Mouse (Mus musculus) ES-E14 (cell line): Measurements from ENCODE around the gene Adgrf3. TPM values are rescaled to one million over a fixed set of nuclear protein-coding genes. Genes with fewer than 3 reads are reported as not detected.

Experiments used
- DNase-seq: peaks from one replicate; pipeline ENCODE4 v3.0.0-alpha.2; 2013; ENCODE audit warnings: low read depth, low spot score
- H3K27ac ChIP-seq: 2 replicates; pipeline ENCODE4 v1.5.1; 2012; ENCODE audit warnings: low read depth, mild to moderate bottlenecking, low read length, moderate library complexity, mixed read lengths; ENCODE audit not compliant: poor library complexity, insufficient read depth, severe bottlenecking
- H3K36me3 ChIP-seq: 2 replicates; pipeline ENCODE4 v1.6.1; 2012; ENCODE audit warnings: mild to moderate bottlenecking, low read length, moderate library complexity, mixed read lengths; ENCODE audit not compliant: control insufficient read depth, poor library complexity, insufficient read depth, severe bottlenecking
- H3K4me1 ChIP-seq, 2 experiments: fragments of 150-350 bp in 1 of 2; sonication (generic) in 1 of 2; 2 replicates each; pipeline ENCODE4 v1.6.1; 2012; ENCODE audit warnings: low read length in 2 of 2, mild to moderate bottlenecking in 1 of 2, mixed read lengths in 1 of 2; ENCODE audit not compliant: control insufficient read depth in 2 of 2, insufficient read depth in 2 of 2, poor library complexity in 1 of 2
- H3K4me3 ChIP-seq, 2 experiments: fragments of 150-350 bp in 1 of 2; sonication (generic) in 1 of 2; 2 replicates each; pipeline ENCODE4 v1.5.1; 2012; ENCODE audit warnings: low read length in 2 of 2, low read depth in 1 of 2, mild to moderate bottlenecking in 1 of 2, mixed read lengths in 1 of 2; ENCODE audit not compliant: insufficient read depth in 1 of 2, poor library complexity in 1 of 2, severe bottlenecking in 1 of 2
- H3K9ac ChIP-seq: 2 replicates; pipeline ENCODE4 v1.6.1; 2012; ENCODE audit warnings: low read depth, mild to moderate bottlenecking, low read length, mixed read lengths; ENCODE audit not compliant: poor library complexity, insufficient read depth, severe bottlenecking
- H3K9me3 ChIP-seq: fragments of 150-350 bp; sonication (generic); 2 replicates; pipeline ENCODE4 v1.6.1; 2012; ENCODE audit warnings: low read depth, mild to moderate bottlenecking, low read length; ENCODE audit not compliant: control insufficient read depth, insufficient read depth
- CHD2 ChIP-seq: IDR thresholded peaks from 2 replicates; pipeline ENCODE4 v1.6.1; 2014; ENCODE audit warnings: mild to moderate bottlenecking, low read depth, low read length, inconsistent platforms
- HCFC1 ChIP-seq: IDR thresholded peaks from 2 replicates; pipeline ENCODE4 v1.6.1; 2012; ENCODE audit warnings: low read length, inconsistent platforms, borderline replicate concordance; ENCODE audit not compliant: insufficient read depth
- MAFK ChIP-seq: IDR thresholded peaks from 2 replicates; pipeline ENCODE4 v1.6.1; 2014; ENCODE audit warnings: mild to moderate bottlenecking, low read depth, low read length, inconsistent platforms; ENCODE audit not compliant: insufficient read depth
- ZC3H11A ChIP-seq: IDR thresholded peaks from 2 replicates; pipeline ENCODE4 v1.6.1; 2012; ENCODE audit warnings: low read depth, mild to moderate bottlenecking, inconsistent platforms, low read length, borderline replicate concordance
- ZNF384 ChIP-seq: IDR thresholded peaks from 2 replicates; pipeline ENCODE4 v1.6.1; 2012; ENCODE audit warnings: low read depth, low read length, inconsistent platforms
- in situ Hi-C, 2 experiments: fragments of 600-800 bp; cut with MboI; formaldehyde crosslinking; loops; one replicate each; pipeline ENCODE4 v1.15.1; 2025; ENCODE audit warnings: low sequenced_read_pairs in 2 of 2, inconsistent platforms in 1 of 2; ENCODE audit not compliant: unreplicated experiment in 2 of 2
- total RNA-seq: library from RNA; depleted of rRNA; stranded (reverse); fragments of 300-350 nt; gene quantifications from 2 replicates; pipeline ENCODE4 v1.2.3, GENCODE M21; 2012; rRNA removed

The Adgrf3 gene
- total RNA-seq, 1 experiment: 0.71 TPM

GRCm38 (mm10) chr5:30153222-30153621, 52.3 kb downstream of the Adgrf3 start:
- no peaks in the 10 kb centered on the region for H3K36me3 ChIP-seq
- H3K27ac ChIP-seq: no peak overlapping the region

GRCm38 (mm10) chr5:30152413-30152812, 53.1 kb downstream of the Adgrf3 start:
- H3K27ac ChIP-seq: no peak overlapping the region
- no peak overlapping the region for H3K4me3 ChIP-seq
- H3K4me1 ChIP-seq: peaks cover 0 to 2% of the 10 kb centered on the region in 2 experiments; a peak in 2 of 4 replicates
- no peaks in the 10 kb centered on the region for H3K36me3 ChIP-seq
- TF ChIP-seq ZC3H11A: no peak
- no peak for TF ChIP-seq CHD2
- TF ChIP-seq ZNF384: no peak
- no peaks in the 10 kb centered on the region for H3K9me3 ChIP-seq
- DNase-seq: no peak
- in situ Hi-C loops: no loop called here
- H3K9ac ChIP-seq: no peak overlapping the region

More at GRCm38 (mm10) chr5:30153222-30153621, 52.3 kb downstream of the Adgrf3 start:
- DNase-seq: no peak
- H3K4me3 ChIP-seq: no peak overlapping the region
- TF ChIP-seq MAFK (no peak), HCFC1 (no peak), ZC3H11A (no peak), ZNF384 (no peak), CHD2 (no peak)
- in situ Hi-C loops: no loop called here
- H3K9ac ChIP-seq: no peak overlapping the region
- H3K9me3 ChIP-seq: no peaks in the 10 kb centered on the region
- peaks cover 0 to 2% of the 10 kb centered on the region in 2 experiments; a peak in 2 of 4 replicates for H3K4me1 ChIP-seq

GRCm38 (mm10) chr5:30152007-30152406, 53.5 kb downstream of the Adgrf3 start:
- no peak for TF ChIP-seq ZC3H11A
- no peak for TF ChIP-seq ZNF384
- TF ChIP-seq HCFC1: no peak
- TF ChIP-seq CHD2: no peak
- no peak for DNase-seq
- in situ Hi-C loops: no loop called here

GRCm38 (mm10) chr5:30148133-30148920, 57.2 kb downstream of the Adgrf3 start:
- no peak overlapping the region for H3K4me3 ChIP-seq
- DNase-seq: no peak
- no peak overlapping the region for H3K27ac ChIP-seq
- in situ Hi-C loops: no loop called here
- no peaks in the 10 kb centered on the region for H3K9me3 ChIP-seq
- TF ChIP-seq ZNF384 (no peak), ZC3H11A (no peak), CHD2 (no peak), HCFC1 (no peak), MAFK (no peak)
- H3K9ac ChIP-seq: no peak overlapping the region
- H3K4me1 ChIP-seq: no peaks in the 10 kb centered on the region
- peaks cover 4% of the 10 kb centered on the region; the same call in 1 of the 2 replicates for H3K36me3 ChIP-seq

More at GRCm38 (mm10) chr5:30152007-30152406, 53.5 kb downstream of the Adgrf3 start:
- Histone ChIP-seq H3K4me1 (peaks cover 0 to 2% of the 10 kb centered on the region in 2 experiments; a peak in 2 of 4 replicates), H3K36me3 (no peaks in the 10 kb centered on the region), H3K4me3 (no peak overlapping the region), H3K27ac (no peak overlapping the region), H3K9ac (no peak overlapping the region), H3K9me3 (no peaks in the 10 kb centered on the region)

GRCm38 (mm10) chr5:30146526-30146925, 59.0 kb downstream of the Adgrf3 start:
- Histone ChIP-seq H3K36me3 (peaks cover 4% of the 10 kb centered on the region; the same call in 1 of the 2 replicates), H3K9me3 (no peaks in the 10 kb centered on the region), H3K4me1 (no peaks in the 10 kb centered on the region), H3K9ac (no peak overlapping the region), H3K27ac (no peak overlapping the region), H3K4me3 (no peak overlapping the region)
- in situ Hi-C loops: no loop called here
- TF ChIP-seq CHD2: no peak
- DNase-seq: no peak

Other genes with a start within 250 kb of the Adgrf3 start
- gene Il6, start 192.6 kb downstream of the Adgrf3 start, total RNA-seq: not detected in 2 replicates
- gene Tyms, start 132.1 kb downstream of the Adgrf3 start, total RNA-seq: 121 and 125 TPM in 2 replicates
- gene Garem2, start 100.6 kb downstream of the Adgrf3 start, total RNA-seq: 1.7 and 2.0 TPM in 2 replicates
- gene 3110082J24Rik, start 99.6 kb downstream of the Adgrf3 start, total RNA-seq: not detected in 2 replicates
- gene Hadha, start 50.6 kb downstream of the Adgrf3 start, total RNA-seq: 101 and 102 TPM in 2 replicates
- gene Hadhb, start 50.5 kb downstream of the Adgrf3 start, total RNA-seq: 103 and 110 TPM in 2 replicates
- gene Selenoi, start 26.9 kb upstream of the Adgrf3 start, total RNA-seq: 104 and 110 TPM in 2 replicates
- 0.54 and 0.74 TPM in 2 replicates for gene Drc1, start 75.7 kb upstream of the Adgrf3 start, total RNA-seq